Mouse (Mus musculus): ENCODE results near the gene Flywch1. TPM values are rescaled to one million over a fixed set of nuclear protein-coding genes. Genes with fewer than 3 reads are reported as not detected.
A peak's percentile ranks its signal among the peaks of the same experiment; 100 is the strongest.

The Flywch1 gene
- polyA plus RNA-seq, 1 experiment from 2014 or later: 72.1 TPM

GRCm38 (mm10) chr17:23755689-23756088 is 15.7 kb downstream of the Flywch1 start:
- H3K4me2 ChIP-seq (replicated peaks): no peak overlapping the region
- no peaks in the 10 kb centered on the region for H3K9me3 ChIP-seq (replicated peaks)
- no peak overlapping the region for H3K9ac ChIP-seq
- peaks cover 84% of the 10 kb centered on the region for H3K36me3 ChIP-seq
- no peaks in the 10 kb centered on the region for H3K27me3 ChIP-seq
- H3K27ac ChIP-seq (replicated peaks): no peak overlapping the region
- H3K4me3 ChIP-seq (replicated peaks): no peak overlapping the region
- no peaks in the 10 kb centered on the region for H3K4me1 ChIP-seq
- 94% methylated on average over 13 of the region's 13 CpGs for WGBS
- no peak for ATAC-seq (ENCODE audit: insufficient number of reproducible peaks, low FRiP score, low TSS enrichment, low read depth)

GRCm38 (mm10) chr17:23749400-23750191 is 21.8 kb downstream of the Flywch1 start:
- H3K27ac ChIP-seq (replicated peaks): no peak overlapping the region

GRCm38 (mm10) chr17:23748631-23749391 is 22.6 kb downstream of the Flywch1 start:
- peaks cover 24% of the 10 kb centered on the region for H3K36me3 ChIP-seq
- 28% methylated on average over 10 of the region's 10 CpGs for WGBS
- H3K4me1 ChIP-seq: peaks cover 24% of the 10 kb centered on the region
- H3K27ac ChIP-seq (replicated peaks): no peak overlapping the region
- peak overlapping the region; percentile 35 for H3K4me2 ChIP-seq (replicated peaks)
- peak overlapping the region; percentile 22; the same call in 1 of the 2 replicates for H3K4me3 ChIP-seq (replicated peaks)
- ATAC-seq (ENCODE audit: insufficient number of reproducible peaks, low FRiP score, low TSS enrichment, low read depth): no peak
- H3K9me3 ChIP-seq (replicated peaks): no peaks in the 10 kb centered on the region
- H3K9ac ChIP-seq: no peak overlapping the region
- peaks cover 39% of the 10 kb centered on the region for H3K27me3 ChIP-seq

More at GRCm38 (mm10) chr17:23749400-23750191, 21.8 kb downstream of the Flywch1 start:
- no peaks in the 10 kb centered on the region for H3K9me3 ChIP-seq (replicated peaks)
- H3K36me3 ChIP-seq: peaks cover 30% of the 10 kb centered on the region
- ATAC-seq (ENCODE audit: insufficient number of reproducible peaks, low FRiP score, low TSS enrichment, low read depth): no peak
- peak overlapping the region; percentile 35 for H3K4me2 ChIP-seq (replicated peaks)
- peaks cover 32% of the 10 kb centered on the region for H3K27me3 ChIP-seq
- H3K4me1 ChIP-seq: peaks cover 23% of the 10 kb centered on the region
- H3K4me3 ChIP-seq (replicated peaks): 0 out of 2 replicates have a peak overlapping the region, but pooled peaks have one; percentile 22
- H3K9ac ChIP-seq: no peak overlapping the region
- 79% methylated on average over 11 of the region's 11 CpGs for WGBS

GRCm38 (mm10) chr17:23748026-23748425 is 23.4 kb downstream of the Flywch1 start:
- ATAC-seq (ENCODE audit: insufficient number of reproducible peaks, low FRiP score, low TSS enrichment, low read depth): no peak
- peaks cover 47% of the 10 kb centered on the region for H3K27me3 ChIP-seq
- WGBS: 28% methylated on average over 6 of the region's 6 CpGs
- H3K4me1 ChIP-seq: peaks cover 28% of the 10 kb centered on the region
- no peaks in the 10 kb centered on the region for H3K9me3 ChIP-seq (replicated peaks)
- H3K27ac ChIP-seq (replicated peaks): no peak overlapping the region
- peaks cover 16% of the 10 kb centered on the region for H3K36me3 ChIP-seq
- no peak overlapping the region for H3K4me2 ChIP-seq (replicated peaks)
- H3K9ac ChIP-seq: no peak overlapping the region
- no peak overlapping the region for H3K4me3 ChIP-seq (replicated peaks)

GRCm38 (mm10) chr17:23747471-23747870 is 23.9 kb downstream of the Flywch1 start:
- peaks cover 34% of the 10 kb centered on the region for H3K4me1 ChIP-seq
- H3K4me3 ChIP-seq (replicated peaks): no peak overlapping the region
- H3K27me3 ChIP-seq: peaks cover 53% of the 10 kb centered on the region
- H3K4me2 ChIP-seq (replicated peaks): no peak overlapping the region
- WGBS: 76% methylated on average over 3 of the region's 3 CpGs
- ATAC-seq (ENCODE audit: insufficient number of reproducible peaks, low FRiP score, low TSS enrichment, low read depth): no peak
- no peak overlapping the region for H3K9ac ChIP-seq
- H3K9me3 ChIP-seq (replicated peaks): no peaks in the 10 kb centered on the region
- H3K27ac ChIP-seq (replicated peaks): no peak overlapping the region
- H3K36me3 ChIP-seq: peaks cover 11% of the 10 kb centered on the region

GRCm38 (mm10) chr17:23746767-23747166 is 24.6 kb downstream of the Flywch1 start:
- H3K36me3 ChIP-seq: peaks cover 4% of the 10 kb centered on the region; the same call in 1 of the 2 replicates
- no peak for ATAC-seq (ENCODE audit: insufficient number of reproducible peaks, low FRiP score, low TSS enrichment, low read depth)
- no peaks in the 10 kb centered on the region for H3K9me3 ChIP-seq (replicated peaks)
- H3K4me3 ChIP-seq (replicated peaks): no peak overlapping the region
- H3K27ac ChIP-seq (replicated peaks): 0 out of 2 replicates have a peak overlapping the region, but pooled peaks have one; percentile 22
- peaks cover 60% of the 10 kb centered on the region for H3K27me3 ChIP-seq
- H3K4me1 ChIP-seq: peaks cover 41% of the 10 kb centered on the region
- WGBS: 76% methylated on average over 3 of the region's 3 CpGs
- no peak overlapping the region for H3K4me2 ChIP-seq (replicated peaks)
- H3K9ac ChIP-seq: no peak overlapping the region

- Histone ChIP-seq H3K36me3 (no peaks in the 10 kb centered on the region), H3K4me3 (replicated peaks) (peak overlapping the region; percentile 42), H3K27me3 (peaks cover 64% of the 10 kb centered on the region), H3K27ac (replicated peaks) (0 out of 2 replicates have a peak overlapping the region, but pooled peaks have one; percentile 22), H3K9me3 (replicated peaks) (no peaks in the 10 kb centered on the region), H3K4me1 (peaks cover 45% of the 10 kb centered on the region), H3K4me2 (replicated peaks) (peak overlapping the region; percentile 62), H3K9ac (no peak overlapping the region)
- no peak for ATAC-seq (ENCODE audit: insufficient number of reproducible peaks, low FRiP score, low TSS enrichment, low read depth)
- WGBS: 5% methylated on average over 12 of the region's 12 CpGs
Measured at GRCm38 (mm10) chr17:23746311-23746710, 25.1 kb downstream of the Flywch1 start.

- Histone ChIP-seq H3K27me3 (peaks cover 70% of the 10 kb centered on the region), H3K9me3 (replicated peaks) (no peaks in the 10 kb centered on the region), H3K9ac (no peak within 1 kb of the TSS), H3K27ac (replicated peaks) (peak within 1 kb of the TSS; percentile 34; the same call in 1 of the 2 replicates), H3K4me3 (replicated peaks) (peak within 1 kb of the TSS; percentile 42), H3K4me2 (replicated peaks) (peak within 1 kb of the TSS; percentile 62), H3K4me1 (peaks cover 49% of the 10 kb centered on the region), H3K36me3 (no peaks in the 10 kb centered on the region)
- WGBS: 1% methylated on average over 42 of the region's 45 CpGs
- no peak for ATAC-seq (ENCODE audit: insufficient number of reproducible peaks, low FRiP score, low TSS enrichment, low read depth)
Measured at GRCm38 (mm10) chr17:23745301-23746251, 25.8 kb downstream of the Flywch1 start, which contains the start of gene Kremen2. Gene Kremen2, minus strand, starts transcription at chr17:23745833.

- peak overlapping the region; percentile 42 for H3K4me3 ChIP-seq (replicated peaks)
- ATAC-seq (ENCODE audit: insufficient number of reproducible peaks, low FRiP score, low TSS enrichment, low read depth): no peak
- peak overlapping the region; percentile 62 for H3K4me2 ChIP-seq (replicated peaks)
- peaks cover 54% of the 10 kb centered on the region for H3K4me1 ChIP-seq
- no peaks in the 10 kb centered on the region for H3K36me3 ChIP-seq
- 3% methylated on average over 14 of the region's 14 CpGs for WGBS
- H3K9ac ChIP-seq: no peak overlapping the region
- no peaks in the 10 kb centered on the region for H3K9me3 ChIP-seq (replicated peaks)
- H3K27me3 ChIP-seq: peaks cover 73% of the 10 kb centered on the region
- no peak overlapping the region for H3K27ac ChIP-seq (replicated peaks)
Measured at GRCm38 (mm10) chr17:23744651-23745050, 26.8 kb downstream of the Flywch1 start.

- no peak for ATAC-seq (ENCODE audit: insufficient number of reproducible peaks, low FRiP score, low TSS enrichment, low read depth)
- peak overlapping the region; percentile 42 for H3K4me3 ChIP-seq (replicated peaks)
- 0 out of 2 replicates have a peak overlapping the region, but pooled peaks have one; percentile 4 for H3K27ac ChIP-seq (replicated peaks)
- WGBS: 19% methylated on average over 8 of the region's 8 CpGs
- H3K36me3 ChIP-seq: no peaks in the 10 kb centered on the region
- H3K4me1 ChIP-seq: peaks cover 58% of the 10 kb centered on the region
- H3K4me2 ChIP-seq (replicated peaks): peak overlapping the region; percentile 17; the same call in 1 of the 2 replicates
- peaks cover 76% of the 10 kb centered on the region for H3K27me3 ChIP-seq
- no peak overlapping the region for H3K9ac ChIP-seq
- no peaks in the 10 kb centered on the region for H3K9me3 ChIP-seq (replicated peaks)
Measured at GRCm38 (mm10) chr17:23744076-23744475, 27.3 kb downstream of the Flywch1 start.
